Mouse (Mus musculus): ENCODE data around the gene Pigg. TPM values are rescaled to one million over a fixed set of nuclear protein-coding genes. Genes with fewer than 3 reads are reported as not detected.

The Pigg gene
- polyA plus RNA-seq, 1 experiment: 6.2 TPM

DNA sequence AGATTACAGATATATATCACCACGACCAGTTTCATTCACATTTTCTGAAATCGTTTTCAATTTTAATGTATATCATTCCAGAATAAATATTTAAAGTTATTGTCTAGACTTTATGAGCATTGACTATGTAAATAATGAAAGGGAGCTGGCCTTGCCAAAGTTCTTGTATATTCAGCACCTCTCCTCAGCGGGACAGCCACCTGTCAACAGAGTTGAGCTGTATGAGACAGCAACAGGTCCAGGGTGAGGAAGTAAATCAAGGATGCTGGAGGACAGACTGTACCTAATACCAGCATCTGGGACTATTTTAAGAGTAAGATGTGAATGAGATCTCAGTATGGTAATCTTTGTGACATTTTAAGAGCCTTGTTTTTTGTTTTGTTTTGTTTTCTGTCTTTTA lies 25.6 kb downstream of the Pigg start:
- no peak overlapping the region for H3K27ac ChIP-seq (replicated peaks; ENCODE audit: low read depth, low read length)
- H3K4me1 ChIP-seq (ENCODE audit: control insufficient read depth, insufficient read depth, insufficient read length, low read length): no peaks in the 10 kb centered on the region
- H3K4me3 ChIP-seq (ENCODE audit: insufficient read depth, low read depth, low read length): no peak overlapping the region

DNA sequence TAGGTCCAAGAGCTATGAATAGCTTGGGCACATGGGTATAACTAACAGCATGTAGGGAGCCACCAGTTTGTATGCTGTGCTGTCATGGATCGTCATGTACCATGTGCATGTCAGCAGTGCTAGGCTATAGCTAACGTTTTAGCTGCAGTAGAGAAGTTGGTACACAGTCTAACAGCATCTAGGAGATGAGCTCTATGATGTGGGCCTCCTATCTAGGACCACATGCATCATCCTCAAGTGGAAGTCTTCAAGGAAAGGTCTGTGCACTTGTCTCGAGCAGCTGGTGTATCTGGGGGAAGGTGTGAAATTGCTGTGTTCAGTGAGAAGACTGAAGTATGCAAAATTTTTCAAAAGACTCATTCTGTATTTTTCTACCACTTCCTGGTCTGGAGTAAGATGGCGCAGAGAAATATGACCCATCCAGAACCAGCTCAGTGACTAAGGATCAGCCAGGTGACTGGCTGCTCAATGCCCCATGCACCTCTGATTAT lies 31.3 kb downstream of the Pigg start:
- no peaks in the 10 kb centered on the region for H3K4me1 ChIP-seq (ENCODE audit: control insufficient read depth, insufficient read depth, insufficient read length, low read length)

DNA sequence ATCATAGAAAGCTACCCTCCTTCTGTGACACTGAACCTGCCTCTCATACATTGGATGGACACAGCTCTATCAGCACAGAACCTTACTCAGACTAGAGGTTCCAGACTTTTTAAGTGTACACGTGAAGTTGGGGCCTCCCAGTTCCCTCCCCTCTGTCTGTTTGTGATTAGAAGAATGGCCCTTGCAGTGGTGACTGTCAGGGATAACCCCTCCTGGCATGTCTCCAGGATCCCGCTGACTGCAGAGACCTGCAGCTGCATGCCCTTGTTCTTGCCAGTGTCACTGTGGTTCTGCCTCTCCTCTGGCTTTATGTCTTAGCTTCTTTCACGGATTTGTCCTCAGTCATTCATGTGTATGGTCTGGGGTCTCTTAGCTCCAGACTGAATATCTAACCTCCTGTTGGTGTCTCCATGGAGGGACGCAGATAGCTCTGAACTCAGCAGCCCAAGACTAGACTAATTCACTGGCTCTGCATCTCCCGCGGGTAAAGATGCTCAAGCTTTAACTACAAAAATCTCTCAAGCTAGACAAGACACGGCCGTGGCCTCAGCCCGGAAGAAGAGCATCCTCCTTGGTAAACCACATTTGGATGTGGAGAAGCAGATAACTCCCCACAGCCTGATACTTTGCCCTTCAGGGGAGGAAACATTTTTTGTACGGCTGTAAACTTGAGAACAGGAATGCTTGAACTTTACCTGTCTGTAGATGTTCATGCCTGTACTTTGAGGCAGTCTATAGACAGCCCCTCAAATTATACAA lies 33.1 kb downstream of the Pigg start:
- no peaks in the 10 kb centered on the region for H3K4me1 ChIP-seq (ENCODE audit: control insufficient read depth, insufficient read depth, insufficient read length, low read length)
- no peak overlapping the region for H3K4me3 ChIP-seq (ENCODE audit: insufficient read depth, low read depth, low read length)
- H3K27ac ChIP-seq (replicated peaks; ENCODE audit: low read depth, low read length): no peak overlapping the region

More for the DNA sequence above, 31.3 kb downstream of the Pigg start:
- Histone ChIP-seq H3K4me3 (ENCODE audit: insufficient read depth, low read depth, low read length) (no peak overlapping the region), H3K27ac (replicated peaks; ENCODE audit: low read depth, low read length) (no peak overlapping the region)

DNA sequence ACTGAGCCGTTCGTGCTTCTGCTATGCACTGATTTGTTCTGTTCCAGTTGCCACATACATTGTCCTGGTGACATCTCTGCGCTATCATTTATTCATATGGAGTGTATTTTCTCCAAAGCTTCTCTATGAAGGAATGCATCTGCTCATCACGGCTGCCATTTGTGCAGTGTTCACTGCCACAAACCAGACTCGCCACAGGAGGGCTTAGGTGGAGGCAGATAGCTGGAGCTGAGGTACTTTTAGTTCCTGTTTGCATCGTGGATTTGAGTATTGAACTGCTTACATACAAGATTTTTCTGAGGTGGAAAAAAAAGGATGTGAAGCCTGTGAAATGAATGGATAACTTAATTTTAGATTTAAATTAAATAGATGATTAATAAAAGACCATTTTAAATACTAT lies 35.4 kb downstream of the Pigg start:
- Histone ChIP-seq H3K27ac (replicated peaks; ENCODE audit: low read depth, low read length) (no peak overlapping the region), H3K4me1 (ENCODE audit: control insufficient read depth, insufficient read depth, insufficient read length, low read length) (no peaks in the 10 kb centered on the region), H3K4me3 (ENCODE audit: insufficient read depth, low read depth, low read length) (no peak overlapping the region)

DNA sequence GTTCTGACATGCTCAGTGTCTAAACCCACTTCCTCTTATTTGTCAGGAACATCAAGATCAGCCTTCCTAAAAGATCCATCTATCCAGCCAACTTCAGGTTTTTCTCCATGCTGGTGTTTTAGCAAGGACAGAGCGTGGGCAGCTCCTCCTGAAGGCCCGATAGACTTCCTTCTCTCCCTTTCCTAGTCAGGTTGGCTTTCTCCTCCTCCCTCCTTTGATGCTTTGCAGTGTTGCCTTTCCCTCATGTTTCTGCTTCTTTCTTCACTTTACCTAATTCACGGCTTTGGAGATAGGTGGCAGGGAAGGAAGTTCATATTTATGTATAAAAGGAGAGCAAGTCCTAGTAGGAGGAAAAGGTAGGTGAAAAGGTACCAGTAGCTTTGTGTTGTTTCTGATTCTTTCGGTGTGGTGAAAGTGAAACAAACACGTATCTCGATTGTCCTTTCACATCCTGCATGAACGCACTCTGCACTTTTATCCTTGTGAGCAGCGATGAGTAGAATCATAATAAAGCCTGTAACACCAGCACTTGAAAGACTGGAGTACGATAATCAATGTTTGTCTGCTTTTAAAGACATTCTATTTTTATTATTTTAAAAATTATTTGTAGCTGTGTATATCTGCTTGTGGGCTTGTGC lies 37.2 kb downstream of the Pigg start:
- no peak overlapping the region for H3K4me3 ChIP-seq (ENCODE audit: insufficient read depth, low read depth, low read length)
- no peak overlapping the region for H3K27ac ChIP-seq (replicated peaks; ENCODE audit: low read depth, low read length)
- no peaks in the 10 kb centered on the region for H3K4me1 ChIP-seq (ENCODE audit: control insufficient read depth, insufficient read depth, insufficient read length, low read length)

DNA sequence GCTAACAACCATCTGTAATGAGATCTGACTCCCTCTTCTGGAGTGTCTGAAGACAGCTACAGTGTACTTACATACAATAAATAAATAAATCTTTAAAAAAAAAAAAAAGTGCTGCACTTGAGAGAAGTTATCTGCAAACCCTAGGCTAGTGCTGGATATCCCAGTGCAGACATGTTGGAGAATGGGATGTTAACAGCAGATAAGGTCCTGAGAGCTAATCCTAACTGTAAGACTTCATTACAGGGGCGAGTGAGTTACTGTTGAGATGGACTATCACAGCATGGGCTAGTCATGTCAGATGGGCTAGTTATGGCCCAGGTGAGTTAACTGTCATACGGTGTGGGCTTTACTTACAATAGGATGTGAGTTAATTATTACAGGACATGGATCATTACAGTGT lies 41.6 kb downstream of the Pigg start:
- Histone ChIP-seq H3K4me1 (ENCODE audit: control insufficient read depth, insufficient read depth, insufficient read length, low read length) (no peaks in the 10 kb centered on the region), H3K27ac (replicated peaks; ENCODE audit: low read depth, low read length) (no peak overlapping the region), H3K4me3 (ENCODE audit: insufficient read depth, low read depth, low read length) (no peak overlapping the region)

DNA sequence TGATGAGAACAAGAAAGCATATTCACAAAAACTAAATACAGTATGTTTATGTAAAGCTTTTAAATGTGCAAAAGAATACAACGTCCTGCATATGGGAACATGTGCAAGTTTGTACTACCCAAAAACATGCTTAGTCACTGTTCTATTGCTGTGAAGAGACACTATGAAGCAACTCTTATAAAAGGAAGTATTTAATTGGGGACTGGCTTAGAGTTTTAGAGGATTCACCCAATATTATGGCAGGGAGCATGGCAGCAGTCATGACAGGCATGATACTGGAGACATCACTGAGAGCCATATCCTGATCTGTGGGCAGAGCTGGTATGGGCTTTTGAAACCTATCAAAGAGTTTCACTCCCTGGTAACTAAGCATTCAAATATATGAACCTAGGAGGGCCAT lies 45.5 kb downstream of the Pigg start:
- H3K27ac ChIP-seq (replicated peaks; ENCODE audit: low read depth, low read length): no peak overlapping the region
- H3K4me3 ChIP-seq (ENCODE audit: insufficient read depth, low read depth, low read length): no peak overlapping the region
- no peaks in the 10 kb centered on the region for H3K4me1 ChIP-seq (ENCODE audit: control insufficient read depth, insufficient read depth, insufficient read length, low read length)

DNA sequence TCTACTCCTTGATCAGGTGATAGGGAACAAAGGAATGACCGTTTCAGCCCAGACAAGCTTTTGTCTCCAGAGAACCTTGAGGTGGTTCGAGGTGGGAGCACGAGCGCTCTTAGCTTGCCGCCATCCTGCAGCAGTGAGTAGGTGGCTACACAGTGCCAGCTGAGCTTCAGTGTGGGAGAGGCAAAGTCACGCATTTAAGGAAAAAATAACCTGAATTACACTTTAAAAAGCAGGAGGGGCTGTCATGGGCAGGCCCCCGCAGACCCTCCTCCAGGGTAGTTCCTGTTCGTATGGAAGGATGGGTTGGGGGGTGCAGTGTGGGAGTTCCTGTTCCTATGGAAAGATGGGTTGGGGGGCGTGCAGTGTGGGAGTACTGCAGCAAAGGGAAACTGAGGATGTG lies 47.1 kb downstream of the Pigg start:
- no peaks in the 10 kb centered on the region for H3K4me1 ChIP-seq (ENCODE audit: control insufficient read depth, insufficient read depth, insufficient read length, low read length)
- H3K4me3 ChIP-seq (ENCODE audit: insufficient read depth, low read depth, low read length): no peak overlapping the region
- H3K27ac ChIP-seq (replicated peaks; ENCODE audit: low read depth, low read length): no peak overlapping the region

DNA sequence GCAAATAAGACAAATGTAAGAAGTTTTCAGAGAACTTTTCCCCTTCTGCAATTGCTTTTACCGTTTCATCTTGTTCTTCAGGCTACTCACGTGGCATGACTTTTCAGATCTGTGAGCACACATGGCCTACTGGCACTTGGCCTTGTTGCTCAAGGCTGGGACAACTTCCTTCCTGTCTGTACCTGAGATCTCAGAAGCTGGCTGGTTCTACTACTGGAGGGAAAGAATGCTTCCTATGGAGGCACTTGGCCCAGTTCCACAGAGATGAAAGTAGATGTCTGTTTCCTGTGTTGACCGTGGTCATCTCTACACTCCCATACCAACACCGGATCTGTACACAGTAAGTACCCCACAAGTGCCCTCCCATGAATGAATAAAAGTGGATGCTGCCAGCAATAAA lies 47.8 kb downstream of the Pigg start:
- Histone ChIP-seq H3K4me1 (ENCODE audit: control insufficient read depth, insufficient read depth, insufficient read length, low read length) (no peaks in the 10 kb centered on the region), H3K4me3 (ENCODE audit: insufficient read depth, low read depth, low read length) (no peak overlapping the region), H3K27ac (replicated peaks; ENCODE audit: low read depth, low read length) (no peak overlapping the region)

DNA sequence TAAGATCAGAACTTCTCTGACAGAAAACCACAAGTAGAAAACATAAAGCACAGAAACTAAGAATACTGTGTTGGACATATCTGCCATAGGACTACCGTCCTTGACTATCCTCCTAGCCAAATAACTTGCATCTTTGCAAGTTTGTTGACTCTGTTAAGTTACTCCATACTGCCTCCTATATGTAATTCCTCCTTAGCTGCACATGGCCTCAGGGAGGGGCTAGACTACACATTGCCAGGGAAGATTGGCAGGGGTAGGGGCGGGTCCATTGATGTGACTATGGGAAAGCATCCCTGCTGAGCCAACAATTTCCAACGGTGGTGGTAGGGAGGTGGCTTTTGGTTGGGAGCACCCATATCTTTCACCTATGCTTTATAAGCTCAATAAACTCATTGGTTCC lies 49.9 kb downstream of the Pigg start:
- peaks cover 2% of the 10 kb centered on the region; the same call in 1 of the 2 replicates for H3K4me1 ChIP-seq (ENCODE audit: control insufficient read depth, insufficient read depth, insufficient read length, low read length)
- H3K4me3 ChIP-seq (ENCODE audit: insufficient read depth, low read depth, low read length): no peak overlapping the region
- H3K27ac ChIP-seq (replicated peaks; ENCODE audit: low read depth, low read length): no peak overlapping the region

DNA sequence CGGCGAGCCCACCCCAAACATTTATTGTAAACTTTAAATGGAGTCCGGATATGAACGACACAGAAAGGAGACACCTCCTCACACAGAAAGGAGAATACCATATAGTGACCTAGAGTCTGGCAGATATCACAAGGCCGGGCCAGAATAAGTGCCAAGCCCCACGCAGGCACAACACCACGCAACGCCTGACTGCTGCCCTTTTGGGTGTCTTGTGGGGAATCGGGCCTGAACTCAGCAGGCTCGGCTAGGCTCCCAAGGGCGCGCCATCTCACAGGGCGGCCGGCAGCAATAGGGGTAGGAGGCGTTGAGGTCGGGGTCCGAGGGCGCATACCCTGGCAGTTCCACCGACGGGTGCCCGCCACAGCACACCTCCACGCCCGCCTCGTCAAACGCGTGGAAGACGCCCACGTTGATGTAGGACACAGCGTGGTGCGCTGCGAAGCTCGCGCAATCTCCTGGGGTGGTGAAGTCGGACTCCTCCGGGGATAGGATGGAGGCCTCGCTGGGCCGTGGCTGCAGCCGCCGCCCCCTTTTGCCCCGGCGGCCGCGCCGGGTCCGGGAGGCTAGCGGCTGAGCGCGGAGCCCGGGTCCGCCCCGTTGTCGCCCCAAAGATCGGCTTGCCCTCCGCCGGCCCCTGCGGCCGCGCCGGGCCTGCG lies 54.0 kb downstream of the Pigg start:
- H3K4me3 ChIP-seq (ENCODE audit: insufficient read depth, low read depth, low read length): peak overlapping the region; percentile 62
- peaks cover 10% of the 10 kb centered on the region; the same call in 1 of the 2 replicates for H3K4me1 ChIP-seq (ENCODE audit: control insufficient read depth, insufficient read depth, insufficient read length, low read length)
- H3K27ac ChIP-seq (replicated peaks; ENCODE audit: low read depth, low read length): no peak overlapping the region

DNA sequence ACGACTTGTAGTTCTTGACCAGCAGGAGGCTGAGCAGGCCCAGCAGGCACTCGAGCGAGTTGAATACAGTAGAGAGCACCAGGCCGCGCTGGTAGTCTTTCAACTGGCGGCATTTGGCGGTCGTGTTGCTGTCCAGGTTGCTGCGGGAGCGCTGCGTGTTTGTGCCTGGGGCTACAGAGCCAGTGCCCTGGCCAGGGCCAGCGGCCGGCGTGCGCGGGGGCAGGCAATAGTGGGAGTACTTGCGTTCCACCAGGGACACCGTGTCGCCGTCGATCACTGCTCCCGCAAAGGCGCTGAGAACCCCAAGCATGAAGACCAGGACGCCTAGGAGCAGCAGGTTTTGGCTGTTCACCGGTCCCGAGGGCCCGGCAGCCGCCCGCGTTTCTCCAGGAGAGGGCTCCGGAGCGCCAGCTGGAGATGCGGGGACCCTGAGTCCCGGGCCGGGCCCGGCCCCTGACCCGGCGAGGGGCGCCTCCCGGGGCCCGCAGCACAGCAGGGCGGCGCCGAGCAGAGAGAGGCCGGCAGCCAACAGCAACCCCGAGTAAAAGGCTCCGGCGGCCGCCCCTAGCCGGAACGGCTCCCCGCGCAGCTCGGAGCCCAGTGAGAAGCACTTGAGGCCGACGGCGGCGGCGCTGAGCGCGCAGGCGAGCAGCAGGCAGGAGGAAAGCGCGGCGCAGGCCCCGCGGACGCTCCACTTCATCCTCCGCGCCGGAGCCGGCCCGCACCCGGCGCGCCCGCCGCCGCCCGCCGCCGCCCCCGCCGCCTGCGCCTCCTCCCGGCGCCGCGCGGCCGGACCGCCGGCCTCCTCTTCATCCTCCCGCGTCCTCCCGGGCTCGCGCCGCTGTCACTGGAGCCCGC lies 54.8 kb downstream of the Pigg start:
- Histone ChIP-seq H3K4me1 (ENCODE audit: control insufficient read depth, insufficient read depth, insufficient read length, low read length) (peaks cover 10% of the 10 kb centered on the region; the same call in 1 of the 2 replicates), H3K27ac (replicated peaks; ENCODE audit: low read depth, low read length) (no peak overlapping the region), H3K4me3 (ENCODE audit: insufficient read depth, low read depth, low read length) (peak overlapping the region; percentile 62)

DNA sequence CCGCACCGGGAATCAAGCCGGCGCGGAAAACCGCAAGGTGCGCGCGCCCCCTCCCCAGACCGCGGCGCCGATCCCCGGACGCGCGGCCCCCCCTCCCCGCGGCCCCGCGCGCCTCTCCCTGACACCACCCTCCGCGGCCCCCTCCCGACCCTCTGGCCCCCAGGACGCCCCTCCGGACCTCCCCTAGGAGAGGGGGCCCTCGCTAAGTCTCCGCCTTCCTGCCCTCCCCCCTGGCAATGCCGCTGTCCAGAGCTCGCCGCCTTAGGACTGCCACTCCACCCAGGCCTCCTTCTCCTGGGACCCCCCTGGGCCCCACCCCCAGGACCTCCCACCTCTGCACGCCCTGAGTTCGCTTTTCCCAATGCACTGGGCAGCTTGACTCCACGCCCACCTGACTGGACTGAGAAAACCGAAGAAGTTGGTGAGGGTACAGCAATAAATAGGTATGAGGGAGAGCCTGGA lies 55.5 kb downstream of the Pigg start, which contains the start of gene Gm42517:
Gm42517 (minus strand) TSS at position 52 of the 462 bp plus-strand sequence.
- peaks cover 10% of the 10 kb centered on the region; the same call in 1 of the 2 replicates for H3K4me1 ChIP-seq (ENCODE audit: control insufficient read depth, insufficient read depth, insufficient read length, low read length)
- H3K4me3 ChIP-seq (ENCODE audit: insufficient read depth, low read depth, low read length): peak within 1 kb of the TSS; percentile 68
- no peak within 1 kb of the TSS for H3K27ac ChIP-seq (replicated peaks; ENCODE audit: low read depth, low read length)

DNA sequence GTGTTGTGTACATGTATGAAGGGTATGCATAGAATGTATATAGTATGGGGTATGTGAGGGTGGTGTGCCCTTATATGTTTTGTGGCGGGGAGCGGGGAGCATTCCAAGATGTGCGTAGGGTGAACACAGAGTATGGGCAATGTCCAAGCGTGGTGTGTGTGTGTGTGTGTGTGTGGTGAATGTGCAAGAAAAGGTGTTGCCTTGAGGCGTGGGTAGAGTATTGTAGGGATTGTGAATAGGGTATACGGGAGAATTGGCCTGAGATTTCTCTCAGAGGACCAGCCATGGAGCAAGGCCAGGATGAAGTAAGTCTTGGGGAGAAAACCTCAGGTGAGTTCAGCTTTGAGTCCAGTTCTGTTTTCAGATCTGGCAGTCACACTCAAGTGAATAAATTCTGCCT lies 56.0 kb downstream of the Pigg start:
- H3K4me1 ChIP-seq (ENCODE audit: control insufficient read depth, insufficient read depth, insufficient read length, low read length): peaks cover 10% of the 10 kb centered on the region; the same call in 1 of the 2 replicates
- H3K27ac ChIP-seq (replicated peaks; ENCODE audit: low read depth, low read length): no peak overlapping the region
- H3K4me3 ChIP-seq (ENCODE audit: insufficient read depth, low read depth, low read length): peak overlapping the region; percentile 68

Measured in brown adipose tissue, adult 24 weeks (tissue).